Mouse (Mus musculus) bone marrow, adult 2 months (tissue): ENCODE measurements around the gene Hes5.

Experiments
- CTCF ChIP-seq: fragments of 200-500 bp; IDR thresholded peaks from 2 replicates; pipeline ENCODE4 v1.5.1; 2011; ENCODE audit warnings: low read length, control low read depth; ENCODE audit not compliant: control insufficient read depth, insufficient read depth
- POLR2A ChIP-seq: fragments of 200-500 bp; IDR thresholded peaks from 2 replicates; pipeline ENCODE4 v1.6.1; 2011; ENCODE audit warnings: low read depth, mild to moderate bottlenecking, control low read depth, low read length, borderline replicate concordance; ENCODE audit not compliant: control insufficient read depth

- TF ChIP-seq CTCF = no peak
- no peak for TF ChIP-seq POLR2A
These were observed 46.0 kb upstream of the Hes5 start for GRCm38 (mm10) chr4:154914707-154915106.
